Mouse (Mus musculus) forebrain, embryonic 10.5 days (tissue): Measurements from ENCODE around the gene Slc9a8. TPM values are rescaled to one million over a fixed set of nuclear protein-coding genes. Genes with fewer than 3 reads are reported as not detected.
A peak's percentile ranks its signal among the peaks of the same experiment; 100 is the strongest.

Experiments
- DNase-seq: peaks from one replicate; pipeline ENCODE4 v3.0.0-alpha.2; 2017; ENCODE audit warnings: low spot score; ENCODE audit errors: extremely low spot score
- H3K27ac ChIP-seq: fragments of 300-500 bp; sonication (generic); 2 replicates; pipeline ENCODE4 v1.5.1; 2016; ENCODE audit warnings: mild to moderate bottlenecking
- H3K27me3 ChIP-seq: fragments of 300-500 bp; sonication (generic); 2 replicates; pipeline ENCODE4 v1.6.1; 2016; ENCODE audit warnings: mild to moderate bottlenecking; ENCODE audit not compliant: poor library complexity, severe bottlenecking
- H3K36me3 ChIP-seq: fragments of 300-500 bp; sonication (generic); replicated peaks from 2 replicates; pipeline ENCODE4 v1.6.1; 2016; ENCODE audit warnings: mild to moderate bottlenecking, moderate library complexity
- H3K4me1 ChIP-seq: fragments of 300-500 bp; sonication (generic); 2 replicates; pipeline ENCODE4 v1.6.1; 2016
- H3K4me3 ChIP-seq: fragments of 300-500 bp; sonication (generic); 2 replicates; pipeline ENCODE4 v1.5.1; 2016; ENCODE audit warnings: mild to moderate bottlenecking, moderate library complexity
- H3K9me3 ChIP-seq: fragments of 300-500 bp; sonication (generic); 2 replicates; pipeline ENCODE4 v1.6.1; 2016; ENCODE audit warnings: mild to moderate bottlenecking, moderate library complexity
- WGBS: fragments of 180-500 bp; shearing (Covaris S2); methylation state at CpG from one replicate; pipeline ENCODE4 v1.1.7; 2016; 5-methylcytosine and 5-hydroxymethylcytosine counted together
- polyA plus RNA-seq: library from polyadenylated mRNA; unstranded; fragments of >200 nt; fragmentation: Nextera tagmentation; extraction: Ambion mirVana; gene quantifications from 2 replicates; pipeline ENCODE4 v1.2.1, GENCODE M21; 2016

Gene Slc9a8
- polyA plus RNA-seq, 1 experiment from 2014 or later, result 24.4 TPM

DNA sequence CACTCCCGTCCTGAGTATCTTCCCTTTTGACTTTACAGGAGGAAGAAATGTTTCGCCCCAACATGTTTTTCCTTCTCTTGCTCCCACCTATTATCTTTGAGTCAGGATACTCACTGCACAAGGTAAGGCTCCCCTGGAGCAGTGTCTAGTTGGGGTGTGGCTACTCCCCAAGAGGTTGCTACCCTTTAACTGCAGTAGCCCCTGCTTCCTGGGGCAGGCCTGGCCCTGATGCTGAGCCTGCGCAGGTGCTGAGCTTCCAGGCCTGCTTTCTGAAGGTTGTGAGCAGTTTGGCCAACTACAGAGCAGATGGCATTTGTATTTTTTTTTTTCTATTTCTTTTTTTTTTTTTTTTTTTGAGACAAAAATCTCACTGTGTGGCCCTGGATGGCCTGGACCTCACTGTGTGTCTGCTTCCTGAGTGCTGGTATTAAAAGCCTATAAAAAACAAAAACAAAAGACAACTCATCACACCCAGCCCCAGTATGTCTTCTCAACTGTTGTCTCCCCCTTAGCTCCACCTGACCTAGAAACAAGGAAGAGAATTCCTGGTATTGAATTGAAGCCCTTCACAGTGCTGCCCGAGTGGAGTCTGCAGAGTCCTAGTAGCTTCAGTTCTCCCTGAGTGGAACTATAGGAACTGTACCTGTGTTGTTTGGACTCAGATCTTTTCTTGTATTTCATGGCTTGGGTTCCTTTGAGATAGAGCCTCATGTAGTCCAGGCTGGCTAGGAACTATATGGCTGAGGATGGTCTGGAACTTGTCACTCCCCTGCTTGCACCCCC is 22.1 kb downstream of the Slc9a8 start:
- H3K27me3 ChIP-seq, result no peaks in the 10 kb centered on the region
- H3K4me3 ChIP-seq, result no peak overlapping the region
- H3K4me1 ChIP-seq, result no peaks in the 10 kb centered on the region
- H3K27ac ChIP-seq, result no peak overlapping the region
- WGBS, result 96% methylated on average over 4 of the region's 4 CpGs
- H3K36me3 ChIP-seq, result peaks cover 96% of the 10 kb centered on the region
- DNase-seq, result no peak
- no peaks in the 10 kb centered on the region for H3K9me3 ChIP-seq

DNA sequence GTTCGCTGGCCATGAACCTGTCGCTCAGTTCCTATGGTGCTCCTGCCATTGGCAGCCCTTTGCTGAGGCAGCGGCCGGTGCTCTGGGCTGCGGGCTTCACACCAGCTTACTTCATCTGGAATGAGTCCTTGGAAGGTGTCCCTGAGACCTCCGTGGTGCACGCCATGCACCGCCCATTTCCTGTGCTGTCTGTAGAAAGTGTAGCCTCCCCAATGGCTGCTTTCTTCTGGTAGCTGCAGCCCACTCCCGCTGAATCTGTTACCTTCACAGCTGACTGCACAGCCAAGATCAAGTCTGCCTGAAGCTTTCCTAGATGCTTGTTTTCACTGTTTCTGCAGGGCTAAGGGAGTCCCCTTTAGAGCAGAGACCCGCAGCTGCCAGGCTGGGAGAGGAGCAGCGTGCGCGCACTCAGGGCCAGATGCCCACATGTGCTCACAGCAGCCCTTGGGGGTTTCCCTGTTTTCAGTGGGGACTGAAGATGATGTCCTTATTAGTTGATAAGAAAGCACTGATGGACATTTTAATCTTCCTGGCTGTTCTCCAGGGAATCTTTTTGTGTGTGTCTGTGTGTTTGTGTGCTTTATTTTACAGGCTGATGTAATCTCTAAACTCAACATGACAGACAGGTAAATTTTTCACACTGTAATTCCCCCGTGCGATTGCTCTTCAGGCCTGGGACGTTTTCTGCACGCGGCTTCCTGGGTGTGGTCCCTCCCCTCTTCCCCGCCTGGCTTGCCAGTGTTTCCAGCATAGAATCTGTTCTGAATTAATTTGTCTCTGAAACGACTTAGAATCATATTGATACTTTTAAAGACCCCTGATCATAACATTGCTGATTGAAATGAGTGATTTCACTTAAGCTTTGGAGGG is 24.6 kb downstream of the Slc9a8 start:
- WGBS, result 91% methylated on average over 20 of the region's 20 CpGs

DNA sequence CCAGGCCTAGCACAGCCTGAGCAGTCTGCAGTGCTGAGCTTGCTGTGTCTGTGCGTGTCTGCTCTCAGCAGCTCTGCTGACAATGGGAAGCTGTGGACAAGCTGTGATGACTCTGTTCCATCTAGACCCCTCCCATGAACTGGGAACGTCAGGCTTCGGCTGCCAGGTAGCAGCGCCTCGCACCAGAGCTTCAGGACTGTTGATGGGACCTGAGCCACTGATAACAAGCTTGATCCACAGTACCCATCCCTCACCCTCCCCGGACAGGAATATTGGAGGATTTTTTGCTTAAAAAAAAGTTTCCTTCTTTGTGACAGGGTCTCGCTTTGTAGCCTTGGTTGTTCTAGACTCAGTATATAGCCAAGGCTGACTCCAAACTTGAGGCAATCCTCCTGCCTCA is 25.7 kb downstream of the Slc9a8 start:
- Histone ChIP-seq H3K27ac (peak overlapping the region; percentile 31; the same call in 1 of the 2 replicates), H3K4me1 (no peaks in the 10 kb centered on the region), H3K27me3 (no peaks in the 10 kb centered on the region), H3K9me3 (no peaks in the 10 kb centered on the region), H3K36me3 (peaks cover 94% of the 10 kb centered on the region), H3K4me3 (no peak overlapping the region)
- 96% methylated on average over 7 of the region's 7 CpGs for WGBS
- no peak for DNase-seq

More for the DNA sequence above, 24.6 kb downstream of the Slc9a8 start:
- Histone ChIP-seq H3K27ac (no peak overlapping the region), H3K27me3 (no peaks in the 10 kb centered on the region), H3K36me3 (peaks cover 96% of the 10 kb centered on the region), H3K9me3 (no peaks in the 10 kb centered on the region), H3K4me1 (no peaks in the 10 kb centered on the region), H3K4me3 (no peak overlapping the region)
- DNase-seq, result no peak

DNA sequence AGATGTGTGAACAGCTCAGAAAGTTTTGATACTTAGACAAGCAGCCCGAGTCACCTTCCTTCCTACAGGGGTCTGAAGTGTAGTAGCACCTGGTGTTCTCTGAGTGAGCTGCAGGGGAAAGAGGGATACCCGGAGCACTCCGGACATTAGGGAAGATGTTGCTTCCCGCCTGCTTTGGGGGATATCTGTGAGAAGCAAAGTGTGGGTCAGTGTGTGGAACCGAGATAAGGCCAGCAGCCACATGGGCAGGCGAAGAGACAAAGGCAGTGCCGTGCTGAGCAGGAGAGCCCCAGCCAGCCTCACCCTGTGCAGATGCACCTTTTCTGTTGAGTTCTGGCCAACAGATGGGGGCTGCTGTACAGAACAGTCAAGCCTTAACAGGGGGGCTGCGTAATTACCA is 26.1 kb downstream of the Slc9a8 start:
- H3K4me3 ChIP-seq, result no peak overlapping the region
- H3K27ac ChIP-seq, result no peak overlapping the region; the same call in 1 of the 2 replicates
- H3K4me1 ChIP-seq, result no peaks in the 10 kb centered on the region
- no peaks in the 10 kb centered on the region for H3K9me3 ChIP-seq
- no peak for DNase-seq
- H3K27me3 ChIP-seq, result no peaks in the 10 kb centered on the region
- 95% methylated on average over 8 of the region's 8 CpGs for WGBS
- peaks cover 92% of the 10 kb centered on the region for H3K36me3 ChIP-seq

DNA sequence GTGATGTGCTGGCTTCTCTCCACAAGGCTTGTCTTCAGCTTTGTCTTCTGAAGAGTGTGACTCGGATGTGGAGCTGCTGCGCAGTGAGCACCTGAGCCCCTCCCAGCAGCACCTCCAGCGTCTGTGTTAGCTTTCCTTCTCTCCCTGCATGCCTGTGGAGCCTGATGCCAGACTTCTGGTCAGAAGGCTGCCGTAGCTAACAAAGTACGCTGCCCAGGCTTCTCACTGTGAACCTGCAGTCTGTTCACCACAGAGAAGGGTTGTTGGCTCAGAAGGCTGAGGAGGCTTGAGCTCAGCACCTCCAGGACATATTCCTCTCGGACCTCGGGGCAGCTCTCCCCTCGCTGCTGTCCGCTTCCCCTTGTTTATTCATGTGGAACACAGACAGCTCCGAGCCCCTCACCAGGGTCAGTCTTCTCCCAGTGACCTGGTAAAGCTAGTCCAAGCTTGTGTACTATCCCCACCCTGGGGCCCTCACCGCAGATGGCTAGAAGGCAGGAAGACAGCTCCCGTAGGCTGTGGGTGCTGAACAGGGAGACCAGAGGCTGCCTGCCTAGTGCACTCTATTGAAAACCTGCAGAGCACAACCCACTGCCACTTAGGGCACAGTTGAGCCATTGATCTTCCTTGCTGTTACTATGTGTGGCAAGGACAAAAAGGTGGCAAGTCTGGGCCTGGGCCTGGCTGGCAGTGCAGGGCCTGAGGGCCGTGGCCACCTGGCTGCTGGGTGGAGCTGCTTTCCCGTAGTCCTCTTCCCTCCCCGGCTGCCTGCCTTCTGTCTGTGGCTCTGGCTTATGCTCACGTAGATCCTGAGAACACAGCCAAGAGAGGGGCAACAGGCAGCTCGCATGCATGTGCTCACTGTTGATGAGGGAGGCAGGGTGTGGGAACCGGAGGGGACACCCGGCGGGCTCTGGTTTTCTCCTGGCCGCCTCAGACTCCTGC is 28.1 kb downstream of the Slc9a8 start:
- no peak overlapping the region for H3K4me3 ChIP-seq
- H3K36me3 ChIP-seq, result peaks cover 92% of the 10 kb centered on the region
- H3K27ac ChIP-seq, result no peak overlapping the region
- no peaks in the 10 kb centered on the region for H3K9me3 ChIP-seq
- H3K4me1 ChIP-seq, result no peaks in the 10 kb centered on the region
- no peak for DNase-seq
- no peaks in the 10 kb centered on the region for H3K27me3 ChIP-seq
- 90% methylated on average over 21 of the region's 21 CpGs for WGBS

DNA sequence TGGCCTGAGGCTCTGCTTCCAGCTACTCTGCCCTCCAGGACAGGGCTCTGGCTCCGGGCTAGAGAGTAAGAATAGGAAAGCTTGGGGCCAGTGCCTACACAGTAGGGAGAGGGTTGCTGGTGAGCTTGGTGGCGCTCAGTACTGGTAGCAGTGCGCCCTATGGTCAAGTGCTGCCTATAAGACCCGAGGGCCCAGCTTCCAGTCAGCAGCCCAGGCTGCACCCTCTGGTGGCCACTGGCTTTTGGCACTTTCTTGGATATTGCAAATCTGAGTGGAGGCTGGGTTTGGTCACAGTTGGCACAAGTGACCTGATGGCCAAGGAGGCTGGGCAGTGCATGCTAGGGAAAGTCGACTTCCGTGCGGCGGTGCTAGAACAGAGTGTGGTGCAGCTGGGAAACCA is 29.1 kb downstream of the Slc9a8 start:
- H3K4me1 ChIP-seq, result no peaks in the 10 kb centered on the region
- no peak overlapping the region for H3K4me3 ChIP-seq
- DNase-seq, result no peak
- H3K9me3 ChIP-seq, result no peaks in the 10 kb centered on the region
- H3K27me3 ChIP-seq, result no peaks in the 10 kb centered on the region
- peaks cover 90% of the 10 kb centered on the region for H3K36me3 ChIP-seq
- 93% methylated on average over 8 of the region's 8 CpGs for WGBS
- H3K27ac ChIP-seq, result no peak overlapping the region

DNA sequence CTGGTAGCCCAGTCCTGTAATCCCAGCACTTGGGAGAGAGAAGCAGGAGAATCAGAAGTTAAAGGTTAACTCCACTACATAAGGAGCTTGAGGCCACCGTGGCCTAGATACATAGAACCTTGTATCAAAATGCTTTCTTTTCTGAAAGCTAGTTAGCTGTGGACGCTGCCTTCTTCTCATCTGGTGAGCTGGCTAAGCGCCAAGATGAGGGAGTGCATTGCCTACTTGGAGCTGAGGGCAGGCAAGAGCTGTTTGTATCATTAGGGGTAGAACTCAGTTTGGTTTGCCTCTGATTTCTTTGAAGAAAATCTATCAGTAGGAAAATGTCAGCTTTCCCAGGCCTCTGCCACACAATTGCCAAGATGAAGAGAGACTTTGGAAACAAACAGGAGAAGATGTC is 32.3 kb downstream of the Slc9a8 start:
- WGBS, result 95% methylated on average over 3 of the region's 3 CpGs

DNA sequence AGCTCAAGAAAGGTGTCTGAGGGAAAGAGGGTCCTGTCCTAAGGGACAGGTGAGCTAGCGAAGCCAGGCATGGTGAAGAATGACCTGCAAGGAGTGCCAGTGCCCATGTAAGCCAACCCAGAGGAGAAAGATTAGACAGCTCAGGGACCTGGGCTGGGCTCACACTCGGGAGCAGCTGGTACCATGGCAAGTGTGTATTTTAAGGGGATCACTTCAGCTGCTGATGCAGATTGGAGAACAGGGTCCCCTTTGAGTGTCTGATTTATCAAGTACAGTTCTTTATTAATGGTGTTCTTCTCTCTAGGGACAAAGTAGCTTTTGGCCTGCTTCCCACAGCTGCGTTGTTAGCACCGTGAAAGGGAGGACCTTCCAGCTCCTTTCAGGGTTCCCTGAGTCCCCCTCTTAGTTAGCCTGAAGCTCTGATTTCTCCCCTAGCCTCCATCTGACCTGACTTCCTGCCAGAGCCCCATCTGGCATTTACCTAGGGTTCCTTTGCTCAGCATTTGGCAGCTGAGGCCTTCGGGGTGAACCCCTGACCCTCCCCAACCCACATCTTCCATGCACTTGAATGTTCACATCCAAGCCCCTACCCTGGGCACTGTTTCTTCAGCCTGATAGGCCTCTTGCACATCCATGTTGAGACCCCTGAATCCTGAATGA is 35.0 kb downstream of the Slc9a8 start:
- no peak overlapping the region for H3K27ac ChIP-seq
- H3K36me3 ChIP-seq, result peaks cover 92% of the 10 kb centered on the region

More for the DNA sequence above, 32.3 kb downstream of the Slc9a8 start:
- no peak overlapping the region for H3K27ac ChIP-seq
- H3K4me3 ChIP-seq, result no peak overlapping the region
- DNase-seq, result no peak
- H3K4me1 ChIP-seq, result no peaks in the 10 kb centered on the region
- H3K9me3 ChIP-seq, result no peaks in the 10 kb centered on the region
- no peaks in the 10 kb centered on the region for H3K27me3 ChIP-seq
- peaks cover 91% of the 10 kb centered on the region for H3K36me3 ChIP-seq

DNA sequence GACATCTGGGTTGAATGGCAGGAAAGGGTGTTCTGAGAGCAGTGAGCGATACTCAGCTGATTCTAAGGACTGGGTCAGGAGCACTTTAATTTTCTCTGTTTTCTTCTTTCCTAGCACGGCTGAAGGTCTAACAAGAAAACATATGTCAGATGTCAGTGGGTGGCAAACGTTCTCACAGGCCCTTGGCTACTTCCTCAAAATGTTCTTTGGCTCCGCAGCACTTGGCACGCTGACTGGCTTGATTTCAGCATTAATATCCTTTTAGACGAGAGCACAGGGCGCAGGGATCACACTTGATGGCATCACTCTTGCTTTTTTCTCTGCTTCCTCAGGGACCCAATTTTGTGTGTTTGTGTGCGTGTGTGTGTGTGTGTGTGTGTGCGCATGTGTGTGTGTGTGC is 35.7 kb downstream of the Slc9a8 start:
- 95% methylated on average over 9 of the region's 9 CpGs for WGBS
- Histone ChIP-seq H3K4me3 (no peak overlapping the region), H3K36me3 (peaks cover 95% of the 10 kb centered on the region), H3K27me3 (no peaks in the 10 kb centered on the region), H3K27ac (no peak overlapping the region), H3K4me1 (no peaks in the 10 kb centered on the region), H3K9me3 (no peaks in the 10 kb centered on the region)
- DNase-seq, result no peak

More for the DNA sequence above, 35.0 kb downstream of the Slc9a8 start:
- Histone ChIP-seq H3K4me1 (no peaks in the 10 kb centered on the region), H3K4me3 (no peak overlapping the region), H3K9me3 (no peaks in the 10 kb centered on the region), H3K27me3 (no peaks in the 10 kb centered on the region)
- DNase-seq, result no peak
- 90% methylated on average over 5 of the region's 5 CpGs for WGBS

DNA sequence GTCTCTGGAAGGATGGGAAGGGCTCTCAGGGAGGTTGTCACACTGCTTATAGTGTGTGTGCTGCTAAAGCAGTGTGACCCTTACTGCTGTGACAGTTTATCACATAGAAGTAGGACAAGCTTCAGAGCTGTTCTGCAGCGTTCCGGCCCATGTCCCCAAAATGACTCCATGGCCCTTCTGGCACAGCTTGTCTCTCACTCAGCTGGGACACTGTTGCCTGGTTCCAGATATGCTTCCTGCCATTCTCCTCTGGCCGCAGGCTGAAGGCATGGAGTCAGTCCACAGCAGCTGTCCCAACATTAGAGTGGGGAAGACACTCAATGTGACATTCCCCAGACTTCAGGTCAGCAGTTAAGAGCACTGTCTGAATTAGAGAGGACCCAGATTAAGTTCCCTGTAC is 37.0 kb downstream of the Slc9a8 start:
- WGBS, result 98% methylated on average over 3 of the region's 3 CpGs
- Histone ChIP-seq H3K27me3 (no peaks in the 10 kb centered on the region), H3K4me1 (no peaks in the 10 kb centered on the region), H3K9me3 (no peaks in the 10 kb centered on the region), H3K4me3 (no peak overlapping the region), H3K36me3 (peaks cover 94% of the 10 kb centered on the region), H3K27ac (no peak overlapping the region)
- no peak for DNase-seq

DNA sequence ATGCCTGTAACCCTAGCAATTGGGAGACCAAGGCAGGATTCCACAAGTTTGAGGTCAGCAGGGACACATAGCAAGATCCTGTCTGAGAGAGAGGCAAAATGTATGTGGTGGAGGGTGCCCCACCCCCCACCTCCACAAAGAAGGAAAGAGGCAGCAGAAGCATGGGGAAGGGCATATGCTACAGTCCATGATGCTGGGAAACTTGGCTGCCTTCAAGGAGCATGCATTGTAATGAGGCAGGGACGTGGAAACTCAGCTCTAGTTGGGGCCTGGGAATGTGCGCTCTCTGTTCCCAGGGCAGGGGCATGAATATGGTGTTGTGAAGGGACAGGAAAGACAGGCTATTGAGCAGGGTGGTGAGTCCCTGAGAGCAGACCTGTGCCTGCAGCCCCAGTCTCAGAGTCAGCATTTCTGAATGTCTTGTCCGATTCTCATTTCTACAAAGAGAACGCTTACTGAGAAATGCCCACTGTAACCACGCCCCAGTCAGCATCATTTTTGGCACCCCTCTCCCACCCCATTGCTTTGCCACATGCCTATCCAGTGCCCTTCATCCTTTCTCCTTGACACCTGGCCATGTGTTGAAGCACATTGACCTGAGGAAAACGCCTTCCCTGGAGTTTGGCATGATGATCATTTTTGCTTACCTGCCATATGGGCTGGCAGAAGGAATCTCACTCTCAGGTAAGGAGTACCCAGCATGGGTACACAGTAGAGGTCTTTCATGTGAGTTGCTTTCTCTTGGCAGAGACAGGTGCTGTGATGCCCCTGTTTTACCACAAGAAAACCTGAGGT is 37.8 kb downstream of the Slc9a8 start:
- WGBS, result 89% methylated on average over 6 of the region's 6 CpGs
- Histone ChIP-seq H3K9me3 (no peaks in the 10 kb centered on the region), H3K4me1 (no peaks in the 10 kb centered on the region), H3K36me3 (peaks cover 89% of the 10 kb centered on the region), H3K27me3 (no peaks in the 10 kb centered on the region), H3K4me3 (no peak overlapping the region), H3K27ac (no peak overlapping the region)
- no peak for DNase-seq
